Mouse (Mus musculus): ENCODE results near the gene Gm26620.

DNA sequence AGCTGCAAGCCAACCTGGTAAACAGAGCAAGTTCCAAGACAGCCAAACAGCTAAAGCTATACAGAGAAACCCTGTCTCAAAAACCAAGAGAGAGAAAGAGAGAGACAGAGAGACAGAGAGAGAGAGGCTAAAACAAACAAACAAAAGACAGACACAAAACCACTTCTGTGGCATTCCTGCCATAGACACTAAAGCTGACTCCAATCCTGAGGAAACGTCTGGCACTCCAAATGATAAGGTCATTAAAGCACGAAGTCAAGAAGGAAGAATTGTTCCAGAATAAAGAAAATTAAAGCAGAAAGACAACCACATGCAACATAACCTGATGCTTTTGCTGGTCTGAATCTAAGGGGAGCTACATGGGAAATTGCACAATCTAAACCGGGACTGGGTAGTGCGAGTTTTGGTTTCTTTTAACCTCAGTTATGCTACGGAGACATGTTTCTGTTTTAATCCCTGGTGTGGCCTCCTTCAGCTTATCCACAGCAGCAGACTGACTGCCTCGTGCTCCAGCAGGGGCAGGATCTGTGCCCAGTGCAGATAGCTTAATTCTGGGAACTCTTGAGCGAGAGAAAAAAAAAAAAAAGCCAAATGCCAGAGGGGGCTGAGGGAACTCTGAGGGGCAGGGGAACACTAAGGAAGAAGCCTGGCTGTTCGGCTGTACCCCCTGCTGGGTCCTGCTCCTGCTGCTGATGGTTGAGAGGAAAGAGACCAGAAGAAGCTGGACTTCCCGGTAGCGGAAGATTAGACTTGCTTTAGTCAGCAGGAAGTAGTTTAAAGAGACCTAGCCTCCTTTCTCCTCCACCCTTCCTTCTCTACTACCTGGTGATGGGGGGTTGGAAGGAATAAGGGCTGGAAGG is 39.2 kb upstream of the Gm26620 start:
- TF ChIP-seq CTCF (IDR thresholded peaks at IDR 0.05; ENCODE audit: low read depth) (no peak), EP300 (IDR thresholded peaks at IDR 0.05; ENCODE audit: low read depth) (peak; percentile 88)
